1 mouse cellular context compared by ENCODE assay signal in the genomic region with DNA sequence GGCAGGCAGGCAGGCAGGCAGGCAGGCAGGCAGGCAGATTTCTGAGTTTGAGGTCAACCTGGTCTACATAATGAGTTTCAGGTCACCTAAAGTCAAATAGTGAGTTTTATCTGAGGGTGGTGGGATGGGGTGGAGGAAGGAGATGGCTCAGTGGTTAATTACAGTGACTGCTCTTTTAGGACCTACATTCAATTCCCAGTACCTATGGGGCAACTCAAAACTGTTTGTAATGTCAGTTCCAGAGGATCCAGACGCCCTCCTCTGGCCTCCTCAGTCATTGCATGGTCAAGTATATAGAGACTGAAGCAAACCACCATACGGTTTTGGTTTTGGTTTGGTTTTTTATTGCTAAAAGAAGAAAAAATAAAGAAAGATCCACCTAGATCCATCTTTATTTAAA.
TF ChIP-seq lines count a peak whose summit lies in the region.

No protein-coding gene starts in this region.

TF ChIP-seq in CH12.LX, 34 proteins besides CTCF, POLR2A, EP300 and RAD21 (continued from another document):
- TF ChIP-seq MXI1 (IDR thresholded peaks at IDR 0.05; ENCODE audit: low read depth, low read length), result no peak
